Mouse (Mus musculus): ENCODE results near the gene Nipsnap2. TPM values are rescaled to one million over a fixed set of nuclear protein-coding genes. Genes with fewer than 3 reads are reported as not detected.

Gene Nipsnap2
- polyA plus RNA-seq, 1 experiment from 2014 or later: 92.5 TPM

- ATAC-seq (ENCODE audit: low FRiP score, low TSS enrichment): no peak
- TF ChIP-seq CTCF (IDR thresholded peaks at IDR 0.05; ENCODE audit: low read depth) (no peak), EP300 (optimal IDR thresholded peaks at IDR 0.05) (no peak)
- Histone ChIP-seq H3K4me2 (replicated peaks; ENCODE audit: low read depth) (no peak overlapping the region), H3K4me1 (replicated peaks; ENCODE audit: control insufficient read depth, insufficient read depth) (no peaks in the 10 kb centered on the region), H3K9ac (ENCODE audit: low read length) (no peak overlapping the region), H3K27me3 (ENCODE audit: control insufficient read depth, insufficient read depth, low read length) (no peaks in the 10 kb centered on the region), H3K27ac (replicated peaks) (no peak overlapping the region), H3K36me3 (ENCODE audit: control insufficient read depth, insufficient read depth, low read length) (no peaks in the 10 kb centered on the region), H3K9me3 (ENCODE audit: control insufficient read depth, low read length) (no peaks in the 10 kb centered on the region), H3K4me3 (ENCODE audit: low read depth, low read length) (no peak overlapping the region)
- no peak for DNase-seq (ENCODE audit: low spot score)
These were observed 21.5 kb upstream of the Nipsnap2 start for GRCm38 (mm10) chr5:129703368-129703767.

- 62% methylated on average over 2 of the region's 2 CpGs for WGBS
- no peak within 1 kb of the TSS for H3K4me2 ChIP-seq (replicated peaks; ENCODE audit: low read depth)
These were observed 16.5 kb upstream of the Nipsnap2 start, which contains the start of gene Sept14 for GRCm38 (mm10) chr5:129708412-129708811. Gene Sept14, minus strand, starts transcription at chr5:129708512.

GRCm38 (mm10) chr5:129715326-129715861, 9.5 kb upstream of the Nipsnap2 start, which contains the start of gene Mrps17:
Gene Mrps17, plus strand, starts transcription at chr5:129715497.
- ATAC-seq (ENCODE audit: low FRiP score, low TSS enrichment) (peak; percentile 99), DNase-seq (ENCODE audit: low spot score) (peak; percentile 96)
- H3K9ac ChIP-seq (ENCODE audit: low read length): peak within 1 kb of the TSS; percentile 91
- no peaks in the 10 kb centered on the region for H3K9me3 ChIP-seq (ENCODE audit: control insufficient read depth, low read length)
- H3K27me3 ChIP-seq (ENCODE audit: control insufficient read depth, insufficient read depth, low read length): no peaks in the 10 kb centered on the region
- H3K4me2 ChIP-seq (replicated peaks; ENCODE audit: low read depth): peak within 1 kb of the TSS; percentile 77
- H3K36me3 ChIP-seq (ENCODE audit: control insufficient read depth, insufficient read depth, low read length): peaks cover 14% of the 10 kb centered on the region; the same call in 1 of the 2 replicates
- peak within 1 kb of the TSS; percentile 79 for H3K4me3 ChIP-seq (ENCODE audit: low read depth, low read length)
- H3K4me1 ChIP-seq (replicated peaks; ENCODE audit: control insufficient read depth, insufficient read depth): no peaks in the 10 kb centered on the region
- TF ChIP-seq CTCF (IDR thresholded peaks at IDR 0.05; ENCODE audit: low read depth) (no peak), EP300 (optimal IDR thresholded peaks at IDR 0.05) (no peak)
- peak within 1 kb of the TSS; percentile 76 for H3K27ac ChIP-seq (replicated peaks)
- WGBS: under 1% methylated on average over 33 of the region's 33 CpGs

More at GRCm38 (mm10) chr5:129708412-129708811, 16.5 kb upstream of the Nipsnap2 start, which contains the start of gene Sept14:
- Histone ChIP-seq H3K27ac (replicated peaks) (no peak within 1 kb of the TSS), H3K4me3 (ENCODE audit: low read depth, low read length) (no peak within 1 kb of the TSS), H3K27me3 (ENCODE audit: control insufficient read depth, insufficient read depth, low read length) (no peaks in the 10 kb centered on the region), H3K9ac (ENCODE audit: low read length) (no peak within 1 kb of the TSS), H3K9me3 (ENCODE audit: control insufficient read depth, low read length) (no peaks in the 10 kb centered on the region), H3K36me3 (ENCODE audit: control insufficient read depth, insufficient read depth, low read length) (no peaks in the 10 kb centered on the region), H3K4me1 (replicated peaks; ENCODE audit: control insufficient read depth, insufficient read depth) (no peaks in the 10 kb centered on the region)
- ATAC-seq (ENCODE audit: low FRiP score, low TSS enrichment) (no peak), DNase-seq (ENCODE audit: low spot score) (no peak)
- TF ChIP-seq EP300 (optimal IDR thresholded peaks at IDR 0.05) (no peak), CTCF (IDR thresholded peaks at IDR 0.05; ENCODE audit: low read depth) (no peak)

- no peak for TF ChIP-seq EP300 (optimal IDR thresholded peaks at IDR 0.05)
- TF ChIP-seq CTCF (IDR thresholded peaks at IDR 0.05; ENCODE audit: low read depth): peak; percentile 37
- no peak overlapping the region for H3K9ac ChIP-seq (ENCODE audit: low read length)
- no peak overlapping the region for H3K27ac ChIP-seq (replicated peaks)
- no peak overlapping the region for H3K4me2 ChIP-seq (replicated peaks; ENCODE audit: low read depth)
- H3K9me3 ChIP-seq (ENCODE audit: control insufficient read depth, low read length): no peaks in the 10 kb centered on the region
- H3K27me3 ChIP-seq (ENCODE audit: control insufficient read depth, insufficient read depth, low read length): no peaks in the 10 kb centered on the region
- WGBS: 74% methylated on average over 9 of the region's 9 CpGs
- H3K4me1 ChIP-seq (replicated peaks; ENCODE audit: control insufficient read depth, insufficient read depth): no peaks in the 10 kb centered on the region
- peaks cover 14% of the 10 kb centered on the region; the same call in 1 of the 2 replicates for H3K36me3 ChIP-seq (ENCODE audit: control insufficient read depth, insufficient read depth, low read length)
- no peak for DNase-seq (ENCODE audit: low spot score)
- ATAC-seq (ENCODE audit: low FRiP score, low TSS enrichment): no peak
- no peak overlapping the region for H3K4me3 ChIP-seq (ENCODE audit: low read depth, low read length)
These were observed 7.8 kb upstream of the Nipsnap2 start for GRCm38 (mm10) chr5:129717016-129717415.

- no peak for ATAC-seq (ENCODE audit: low FRiP score, low TSS enrichment)
- 86% methylated on average over 3 of the region's 3 CpGs for WGBS
- H3K4me2 ChIP-seq (replicated peaks; ENCODE audit: low read depth): no peak overlapping the region
- H3K4me1 ChIP-seq (replicated peaks; ENCODE audit: control insufficient read depth, insufficient read depth): no peaks in the 10 kb centered on the region
- no peaks in the 10 kb centered on the region for H3K9me3 ChIP-seq (ENCODE audit: control insufficient read depth, low read length)
- no peak overlapping the region for H3K9ac ChIP-seq (ENCODE audit: low read length)
- no peak overlapping the region for H3K4me3 ChIP-seq (ENCODE audit: low read depth, low read length)
- H3K36me3 ChIP-seq (ENCODE audit: control insufficient read depth, insufficient read depth, low read length): peaks cover 14% of the 10 kb centered on the region; the same call in 1 of the 2 replicates
- DNase-seq (ENCODE audit: low spot score): no peak
- H3K27me3 ChIP-seq (ENCODE audit: control insufficient read depth, insufficient read depth, low read length): no peaks in the 10 kb centered on the region
- TF ChIP-seq EP300 (optimal IDR thresholded peaks at IDR 0.05): no peak
- TF ChIP-seq CTCF (IDR thresholded peaks at IDR 0.05; ENCODE audit: low read depth): peak; percentile 34; the same call in 1 of the 2 replicates
- no peak overlapping the region for H3K27ac ChIP-seq (replicated peaks)
These were observed 4.7 kb upstream of the Nipsnap2 start for GRCm38 (mm10) chr5:129720176-129720575.

GRCm38 (mm10) chr5:129724268-129724667, 595 bp upstream of the Nipsnap2 start:
- Histone ChIP-seq H3K27ac (replicated peaks) (peak overlapping the region; percentile 99), H3K4me2 (replicated peaks; ENCODE audit: low read depth) (peak overlapping the region; percentile 63), H3K36me3 (ENCODE audit: control insufficient read depth, insufficient read depth, low read length) (no peaks in the 10 kb centered on the region), H3K9me3 (ENCODE audit: control insufficient read depth, low read length) (no peaks in the 10 kb centered on the region), H3K4me1 (replicated peaks; ENCODE audit: control insufficient read depth, insufficient read depth) (no peaks in the 10 kb centered on the region), H3K27me3 (ENCODE audit: control insufficient read depth, insufficient read depth, low read length) (no peaks in the 10 kb centered on the region), H3K9ac (ENCODE audit: low read length) (peak overlapping the region; percentile 97), H3K4me3 (ENCODE audit: low read depth, low read length) (peak overlapping the region; percentile 86)
- ATAC-seq (ENCODE audit: low FRiP score, low TSS enrichment) (no peak; the same call in 1 of the 2 replicates), DNase-seq (ENCODE audit: low spot score) (no peak)
- TF ChIP-seq CTCF (IDR thresholded peaks at IDR 0.05; ENCODE audit: low read depth) (no peak), EP300 (optimal IDR thresholded peaks at IDR 0.05) (no peak)
- WGBS: 40% methylated on average over 4 of the region's 4 CpGs

Measured in stomach, postnatal 0 days (tissue).